Mouse (Mus musculus): ENCODE measurements around the gene Mmrn1. TPM values are rescaled to one million over a fixed set of nuclear protein-coding genes. Genes with fewer than 3 reads are reported as not detected.
"Not testable (repeated sequence)": the region's sequence is repeated elsewhere in the genome, so short reads cannot be mapped to it uniquely, and the experiment has no call there.

Gene Mmrn1
- total RNA-seq (2021), result 1 to 10 TPM in 1 of 2 experiments, under 1 TPM in 1; 0.50 to 1.4 TPM
- long read RNA-seq, experiment 1, result 0 reads
- long read RNA-seq, experiment 2, result 0 reads

- DNase-seq (ENCODE audit: low spot score in 2 of 2), result not testable (repeated sequence)
Observed at GRCm38 (mm10) chr6:60924676-60925075, at the start of gene Mmrn1. TSS of gene Mmrn1 (plus strand) at chr6:60924976.

- no peak for DNase-seq (ENCODE audit: low spot score in 2 of 2)
Observed at GRCm38 (mm10) chr6:60880362-60880761, 44.4 kb upstream of the Mmrn1 start.

- DNase-seq (ENCODE audit: low spot score in 2 of 2), result no peak
Observed at GRCm38 (mm10) chr6:60881534-60881933, 43.2 kb upstream of the Mmrn1 start.

GRCm38 (mm10) chr6:60907272-60907671 is 17.5 kb upstream of the Mmrn1 start:
- no peak for DNase-seq (ENCODE audit: low spot score in 2 of 2)

- DNase-seq (ENCODE audit: low spot score in 2 of 2), result no peak
Observed at GRCm38 (mm10) chr6:60931364-60931763, 6.6 kb downstream of the Mmrn1 start.

- no peak for DNase-seq (ENCODE audit: low spot score in 2 of 2)
Observed at GRCm38 (mm10) chr6:60934835-60935234, 10.1 kb downstream of the Mmrn1 start.

- no peak for DNase-seq (ENCODE audit: low spot score in 2 of 2)
Observed at GRCm38 (mm10) chr6:60935448-60936130, 10.8 kb downstream of the Mmrn1 start.

GRCm38 (mm10) chr6:60944178-60944577 is 19.4 kb downstream of the Mmrn1 start:
- DNase-seq (ENCODE audit: low spot score in 2 of 2), result no peak

- no peak for DNase-seq (ENCODE audit: low spot score in 2 of 2)
Observed at GRCm38 (mm10) chr6:60944621-60945020, 19.8 kb downstream of the Mmrn1 start.

- DNase-seq (ENCODE audit: low spot score in 2 of 2), result peak; percentile 4 to 22
Observed at GRCm38 (mm10) chr6:60950415-60950814, 25.6 kb downstream of the Mmrn1 start.

- DNase-seq (ENCODE audit: low spot score in 2 of 2), result no peak
Observed at GRCm38 (mm10) chr6:60961285-60961684, 36.5 kb downstream of the Mmrn1 start.

- DNase-seq (ENCODE audit: low spot score in 2 of 2), result no peak
Observed at GRCm38 (mm10) chr6:60961838-60962237, 37.1 kb downstream of the Mmrn1 start.

- no peak for DNase-seq (ENCODE audit: low spot score in 2 of 2)
Observed at GRCm38 (mm10) chr6:60962668-60963067, 37.9 kb downstream of the Mmrn1 start.

- no peak for DNase-seq (ENCODE audit: low spot score in 2 of 2)
Observed at GRCm38 (mm10) chr6:60963726-60964125, 39.0 kb downstream of the Mmrn1 start.

- DNase-seq (ENCODE audit: low spot score in 2 of 2), result no peak
Observed at GRCm38 (mm10) chr6:60966931-60967330, 42.2 kb downstream of the Mmrn1 start.

- DNase-seq (ENCODE audit: low spot score in 2 of 2), result no peak
Observed at GRCm38 (mm10) chr6:60969407-60969806, 44.6 kb downstream of the Mmrn1 start.

- DNase-seq (ENCODE audit: low spot score in 2 of 2), result no peak
Observed at GRCm38 (mm10) chr6:60970811-60971210, 46.0 kb downstream of the Mmrn1 start.

GRCm38 (mm10) chr6:60978610-60979009 is 53.8 kb downstream of the Mmrn1 start:
- no peak for DNase-seq (ENCODE audit: low spot score in 2 of 2)

GRCm38 (mm10) chr6:60979039-60979438 is 54.3 kb downstream of the Mmrn1 start:
- DNase-seq (ENCODE audit: low spot score in 2 of 2), result no peak

- DNase-seq (ENCODE audit: low spot score in 2 of 2), result no peak
Observed at GRCm38 (mm10) chr6:60984360-60984759, 59.6 kb downstream of the Mmrn1 start.

GRCm38 (mm10) chr6:60985919-60986318 is 61.1 kb downstream of the Mmrn1 start:
- DNase-seq (ENCODE audit: low spot score in 2 of 2), result no peak

- no peak for DNase-seq (ENCODE audit: low spot score in 2 of 2)
Observed at GRCm38 (mm10) chr6:60986914-60987313, 62.1 kb downstream of the Mmrn1 start.

GRCm38 (mm10) chr6:60987804-60988203 is 63.0 kb downstream of the Mmrn1 start:
- DNase-seq (ENCODE audit: low spot score in 2 of 2), result no peak

Data from adrenal gland, adult 18-20 months (tissue).